Mouse (Mus musculus) limb, embryonic 15.5 days (tissue): Measurements from ENCODE around the gene Trim9. TPM values are rescaled to one million over a fixed set of nuclear protein-coding genes. Genes with fewer than 3 reads are reported as not detected.

ENCODE experiments used
- ATAC-seq: fragments of 200-750 bp; cut with Nextera tagmentation; 2 replicates; pipeline ENCODE4 v1.8.0; 2017; ENCODE audit warnings: low read depth, moderate TSS enrichment; ENCODE audit not compliant: insufficient number of reproducible peaks, low FRiP score, low TSS enrichment
- H3K27ac ChIP-seq: fragments of 300-500 bp; sonication (generic); 2 replicates; pipeline ENCODE4 v1.5.1; 2015; ENCODE audit warnings: moderate library complexity, mild to moderate bottlenecking, inconsistent platforms
- H3K27me3 ChIP-seq: fragments of 300-500 bp; sonication (generic); 2 replicates; pipeline ENCODE4 v1.6.1; 2015; ENCODE audit warnings: inconsistent platforms
- H3K36me3 ChIP-seq: fragments of 300-500 bp; sonication (generic); 2 replicates; pipeline ENCODE4 v1.6.1; 2015; ENCODE audit warnings: inconsistent platforms
- H3K4me1 ChIP-seq: fragments of 300-500 bp; sonication (generic); 2 replicates; pipeline ENCODE4 v1.6.1; 2015; ENCODE audit warnings: inconsistent platforms
- H3K4me2 ChIP-seq: fragments of 300-500 bp; sonication (generic); 2 replicates; pipeline ENCODE4 v1.6.1; 2015; ENCODE audit warnings: mild to moderate bottlenecking, inconsistent platforms
- H3K4me3 ChIP-seq: fragments of 300-500 bp; sonication (generic); 2 replicates; pipeline ENCODE4 v1.5.1; 2015; ENCODE audit warnings: mild to moderate bottlenecking, inconsistent platforms
- H3K9ac ChIP-seq: fragments of 300-500 bp; sonication (generic); 2 replicates; pipeline ENCODE4 v1.6.1; 2015; ENCODE audit warnings: inconsistent platforms
- H3K9me3 ChIP-seq: fragments of 300-500 bp; sonication (generic); 2 replicates; pipeline ENCODE4 v1.6.1; 2016; ENCODE audit warnings: inconsistent platforms
- WGBS: fragments of 180-500 bp; shearing (Covaris S2); methylation state at CpG from one replicate; pipeline ENCODE4 v1.1.7; 2015; 5-methylcytosine and 5-hydroxymethylcytosine counted together
- polyA plus RNA-seq: library from polyadenylated mRNA; unstranded; fragments of >200 nt; fragmentation: Nextera tagmentation; extraction: Ambion mirVana; gene quantifications from 2 replicates; pipeline ENCODE4 v1.2.1, GENCODE M21; 2015

Trim9 gene
- polyA plus RNA-seq, 1 experiment from 2014 or later: 0.73 TPM

DNA sequence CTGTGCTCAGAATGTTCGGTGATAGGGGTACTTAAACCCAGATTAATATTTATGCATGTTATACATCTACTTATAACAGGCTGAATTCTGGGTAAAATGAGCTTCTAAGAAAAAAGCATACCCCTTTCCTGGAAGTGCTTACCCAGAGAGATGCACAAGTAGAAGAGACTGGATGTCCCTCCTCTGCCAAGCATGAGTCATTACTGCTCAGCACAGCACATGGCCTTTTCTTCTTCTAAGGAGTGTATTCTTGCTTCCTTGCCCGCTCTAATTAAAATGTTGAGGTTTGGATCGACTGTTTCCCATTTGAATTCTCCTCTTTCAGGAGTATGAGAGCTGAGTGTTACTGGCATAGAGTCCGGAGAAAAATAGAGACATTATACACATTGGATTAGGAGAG, 3.1 kb upstream of the Trim9 start:
- Histone ChIP-seq H3K27ac (no peak overlapping the region), H3K9me3 (no peaks in the 10 kb centered on the region), H3K27me3 (peaks cover 32% of the 10 kb centered on the region), H3K36me3 (no peaks in the 10 kb centered on the region), H3K4me1 (peaks cover 23% of the 10 kb centered on the region), H3K4me3 (no peak overlapping the region), H3K9ac (no peak overlapping the region), H3K4me2 (no peak overlapping the region)
- 75% methylated on average over 4 of the region's 4 CpGs for WGBS
- ATAC-seq: no peak

DNA sequence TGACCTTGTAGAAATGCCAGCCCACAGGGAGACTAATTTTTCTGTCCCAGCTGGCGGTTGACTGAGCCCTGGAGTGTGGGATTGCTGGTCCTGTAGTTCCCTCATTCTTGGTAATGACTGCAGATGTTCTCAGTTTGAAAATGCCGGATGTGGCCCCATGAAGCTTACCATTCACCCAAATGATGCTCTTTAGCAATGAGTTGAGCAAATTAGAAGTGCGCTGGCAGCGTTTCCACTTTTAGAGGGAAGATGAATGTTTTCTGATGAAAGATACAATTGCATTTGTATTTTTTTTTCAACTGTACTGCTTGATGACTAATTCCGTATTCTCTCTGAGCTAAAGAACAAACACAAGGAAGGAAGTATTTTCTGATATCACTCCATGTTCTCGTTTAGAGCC, 2.4 kb upstream of the Trim9 start:
- no peak for ATAC-seq
- H3K4me1 ChIP-seq: peaks cover 23% of the 10 kb centered on the region
- H3K27ac ChIP-seq: no peak overlapping the region
- peaks cover 39% of the 10 kb centered on the region for H3K27me3 ChIP-seq
- no peak overlapping the region for H3K4me2 ChIP-seq
- 79% methylated on average over 6 of the region's 6 CpGs for WGBS
- no peaks in the 10 kb centered on the region for H3K36me3 ChIP-seq
- no peak overlapping the region for H3K9ac ChIP-seq
- no peaks in the 10 kb centered on the region for H3K9me3 ChIP-seq
- no peak overlapping the region for H3K4me3 ChIP-seq

DNA sequence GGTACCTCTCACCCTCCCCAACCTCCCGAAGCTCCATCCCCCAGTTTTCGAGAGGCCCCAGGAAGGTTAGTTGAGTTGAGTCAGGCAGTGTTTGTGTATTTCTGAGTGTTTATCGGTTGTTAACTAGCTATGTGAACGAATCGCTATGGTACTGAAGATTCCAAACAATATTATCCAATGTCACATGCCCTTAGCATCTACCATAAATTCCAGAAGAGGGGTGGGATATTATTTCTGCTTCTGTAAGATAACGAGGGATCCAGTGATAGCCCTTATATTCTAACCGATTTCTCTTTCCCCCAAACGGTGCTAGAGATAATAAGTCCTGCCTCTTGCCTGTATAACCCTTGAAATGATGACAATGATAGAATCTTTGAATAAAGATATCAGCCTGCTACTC, 612 bp upstream of the Trim9 start:
- Histone ChIP-seq H3K4me2 (peak overlapping the region; percentile 96), H3K4me3 (peak overlapping the region; percentile 62), H3K27ac (no peak overlapping the region), H3K36me3 (no peaks in the 10 kb centered on the region), H3K4me1 (peaks cover 23% of the 10 kb centered on the region), H3K9ac (no peak overlapping the region), H3K27me3 (peaks cover 47% of the 10 kb centered on the region), H3K9me3 (no peaks in the 10 kb centered on the region)
- ATAC-seq: no peak
- 15% methylated on average over 8 of the region's 8 CpGs for WGBS

DNA sequence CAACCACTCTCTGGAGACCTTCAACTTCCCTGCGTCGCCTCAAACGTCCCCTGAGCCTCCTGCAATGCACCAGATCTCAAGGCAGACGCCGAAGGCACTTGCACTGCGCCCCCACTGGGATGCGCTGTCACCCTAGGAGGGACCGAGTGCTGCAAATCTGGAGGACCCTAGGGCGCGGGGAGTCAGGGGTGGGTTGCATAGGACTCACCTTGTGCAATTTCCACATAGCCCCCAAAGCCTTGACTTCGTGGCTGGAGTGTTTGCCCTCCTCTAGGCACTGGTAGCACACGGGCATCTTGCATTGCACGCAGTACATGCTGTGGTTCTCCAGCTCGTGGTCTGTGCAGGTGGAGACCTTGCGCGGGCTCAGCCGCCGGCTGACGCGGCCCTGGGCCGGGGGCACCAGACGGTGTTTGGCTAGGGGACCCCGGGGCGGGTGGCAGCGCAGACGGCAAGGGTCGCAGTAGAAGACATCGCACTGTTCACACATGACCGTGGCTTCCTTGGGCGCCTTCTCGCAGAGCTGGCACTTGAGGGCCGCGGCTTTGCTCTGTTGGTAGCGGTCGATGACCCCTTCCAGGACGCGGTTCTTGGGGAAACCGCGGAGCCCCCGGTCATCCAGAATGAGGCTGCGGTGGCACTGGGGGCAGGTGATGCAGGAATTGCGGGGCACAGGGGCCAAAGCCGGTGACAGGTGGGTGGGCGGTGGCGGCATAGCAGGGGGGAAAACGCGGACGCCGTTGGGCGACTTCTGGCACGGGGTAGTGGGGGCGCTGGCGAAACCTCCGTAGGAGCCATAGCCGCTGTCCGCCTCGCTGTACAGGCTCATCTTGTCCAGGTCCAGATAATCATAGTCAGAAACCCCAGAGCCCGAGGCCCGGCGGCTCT, 1.0 kb downstream of the Trim9 start:
- ATAC-seq: no peak
- Histone ChIP-seq H3K9me3 (no peaks in the 10 kb centered on the region), H3K4me2 (peak overlapping the region; percentile 96), H3K27me3 (peaks cover 47% of the 10 kb centered on the region), H3K9ac (peak overlapping the region; percentile 37), H3K4me1 (peaks cover 23% of the 10 kb centered on the region), H3K36me3 (no peaks in the 10 kb centered on the region), H3K27ac (no peak overlapping the region), H3K4me3 (peak overlapping the region; percentile 62)
- WGBS: 1% methylated on average over 60 of the region's 60 CpGs

DNA sequence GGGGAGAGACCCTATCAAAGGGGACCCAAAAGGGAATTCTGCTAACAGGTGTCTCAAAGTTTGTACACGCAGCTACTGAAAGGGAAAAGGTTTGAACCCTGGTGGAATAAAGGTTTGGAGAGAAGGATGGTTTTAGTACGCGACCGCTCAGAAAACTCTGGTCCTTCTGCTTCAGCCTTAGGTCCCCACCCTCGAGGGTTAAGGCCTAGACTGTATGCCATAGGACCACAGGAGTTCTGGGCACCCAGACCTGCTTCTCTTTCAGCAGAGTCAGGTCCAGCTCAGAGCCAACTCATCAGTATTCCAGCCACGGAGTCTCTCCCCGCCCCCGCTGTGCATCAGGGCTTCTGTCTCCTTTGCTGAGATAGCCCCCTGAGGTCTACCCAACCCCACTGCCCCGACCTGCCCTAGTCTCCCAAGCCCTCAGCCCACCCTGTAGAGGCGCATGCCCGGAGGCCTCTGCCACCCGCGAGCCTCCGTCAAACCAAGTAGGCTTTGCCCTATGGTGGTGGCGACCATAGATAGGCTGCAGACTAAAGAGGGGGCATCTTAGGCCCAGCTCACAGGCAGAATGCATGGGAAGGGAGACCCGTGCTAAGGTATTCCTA, 1.8 kb downstream of the Trim9 start:
- Histone ChIP-seq H3K4me3 (peak overlapping the region; percentile 62), H3K9me3 (no peaks in the 10 kb centered on the region), H3K4me2 (peak overlapping the region; percentile 96), H3K27ac (no peak overlapping the region), H3K9ac (no peak overlapping the region), H3K4me1 (peaks cover 23% of the 10 kb centered on the region), H3K36me3 (no peaks in the 10 kb centered on the region), H3K27me3 (peaks cover 47% of the 10 kb centered on the region)
- no peak for ATAC-seq
- 32% methylated on average over 16 of the region's 16 CpGs for WGBS

DNA sequence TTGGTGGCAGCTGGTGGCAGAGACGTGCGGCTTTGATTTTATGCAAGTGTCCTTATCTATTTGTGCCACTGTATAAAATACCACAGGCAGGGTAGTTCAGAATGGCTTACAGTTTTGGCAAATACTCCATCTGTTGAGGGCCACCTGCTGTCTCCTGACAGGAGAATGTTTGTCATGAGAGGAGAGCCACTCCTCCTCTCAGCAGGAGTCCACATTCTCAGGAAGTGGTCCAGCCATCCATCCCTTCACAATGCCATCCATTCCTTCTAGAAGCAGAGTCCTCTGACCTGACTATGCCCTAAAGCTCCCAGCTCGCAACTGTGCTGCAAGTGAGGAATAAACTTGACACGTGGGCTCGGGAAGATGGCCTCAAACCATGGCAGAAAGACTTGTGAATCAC, 12.2 kb downstream of the Trim9 start:
- H3K9ac ChIP-seq: no peak overlapping the region
- no peaks in the 10 kb centered on the region for H3K36me3 ChIP-seq
- no peak overlapping the region for H3K27ac ChIP-seq
- H3K4me3 ChIP-seq: no peak overlapping the region
- H3K4me1 ChIP-seq: no peaks in the 10 kb centered on the region
- 59% methylated on average over 5 of the region's 5 CpGs for WGBS
- H3K27me3 ChIP-seq: no peaks in the 10 kb centered on the region
- H3K4me2 ChIP-seq: no peak overlapping the region
- no peak for ATAC-seq
- H3K9me3 ChIP-seq: no peaks in the 10 kb centered on the region

DNA sequence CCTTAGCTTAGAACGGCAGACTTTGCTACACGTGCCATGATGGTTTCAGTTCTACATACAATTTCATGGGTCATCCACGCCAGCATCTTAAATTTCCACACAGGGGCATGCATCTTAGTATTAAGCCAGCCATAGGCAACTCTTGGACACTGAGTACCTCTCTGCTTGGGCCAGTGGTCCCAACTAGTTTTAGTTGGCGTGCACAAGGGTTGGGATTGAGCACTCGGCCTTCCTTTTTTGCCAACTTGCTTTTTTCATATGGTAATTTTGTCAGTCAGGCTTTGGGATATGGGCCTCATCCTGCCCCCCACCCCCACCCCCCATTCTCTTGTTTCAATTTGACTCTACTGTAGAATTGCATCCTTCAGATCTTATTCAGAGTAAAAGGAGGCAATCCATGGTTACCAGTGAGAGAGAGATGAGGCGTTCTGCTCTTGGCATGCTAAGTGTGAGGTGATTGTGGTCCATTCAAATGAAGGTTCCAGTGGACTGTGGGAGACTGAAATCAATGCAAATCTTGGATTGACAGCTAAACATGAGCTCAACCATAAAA, 14.1 kb downstream of the Trim9 start:
- ATAC-seq: no peak
- no peak overlapping the region for H3K9ac ChIP-seq
- H3K9me3 ChIP-seq: no peaks in the 10 kb centered on the region
- 76% methylated on average over 6 of the region's 6 CpGs for WGBS
- H3K4me1 ChIP-seq: no peaks in the 10 kb centered on the region
- no peaks in the 10 kb centered on the region for H3K36me3 ChIP-seq
- no peak overlapping the region for H3K27ac ChIP-seq
- no peak overlapping the region for H3K4me2 ChIP-seq
- no peak overlapping the region for H3K4me3 ChIP-seq
- no peaks in the 10 kb centered on the region for H3K27me3 ChIP-seq

DNA sequence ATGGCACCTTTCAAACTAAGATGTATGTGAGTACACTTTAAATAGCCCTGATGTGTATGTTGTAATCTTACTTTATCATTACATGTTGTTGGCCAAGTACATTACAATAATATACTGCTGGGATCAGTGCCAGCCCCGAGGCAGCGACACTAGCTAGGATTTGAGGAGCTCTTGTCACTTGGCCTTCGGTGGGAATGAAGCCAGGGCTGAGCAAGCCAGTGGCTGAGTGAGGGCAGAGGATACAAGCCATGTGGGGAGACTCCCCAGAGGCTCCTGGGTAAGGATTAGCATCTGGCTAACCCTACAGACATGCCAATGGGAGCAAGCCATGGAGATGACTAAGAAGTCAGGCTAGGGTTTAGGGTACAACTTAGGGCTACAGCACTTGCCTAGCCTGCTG, 18.4 kb downstream of the Trim9 start:
- Histone ChIP-seq H3K9me3 (no peaks in the 10 kb centered on the region), H3K27me3 (no peaks in the 10 kb centered on the region), H3K4me1 (no peaks in the 10 kb centered on the region), H3K27ac (no peak overlapping the region), H3K36me3 (no peaks in the 10 kb centered on the region), H3K9ac (no peak overlapping the region), H3K4me3 (no peak overlapping the region), H3K4me2 (no peak overlapping the region)
- no peak for ATAC-seq
- WGBS: 72% methylated on average over 3 of the region's 3 CpGs

DNA sequence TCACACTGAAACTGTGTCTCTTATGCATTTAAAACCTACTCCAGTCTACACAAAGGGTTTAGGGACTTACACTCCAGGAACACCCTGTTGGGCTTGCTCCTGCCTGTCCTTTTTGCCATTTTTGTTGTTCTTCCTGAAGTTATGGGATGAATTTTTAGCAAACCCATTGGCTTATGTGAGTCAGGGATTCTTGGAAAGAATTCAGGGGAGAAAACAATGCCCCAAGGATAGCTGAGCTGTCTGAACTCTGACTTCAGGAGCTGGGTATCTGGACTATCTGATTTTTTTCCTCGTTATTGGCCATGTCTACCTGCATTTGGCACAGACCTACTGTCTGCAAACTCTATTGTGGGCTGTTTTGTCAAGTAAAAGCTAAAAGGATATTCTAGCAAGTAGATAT, 20.5 kb downstream of the Trim9 start:
- no peak overlapping the region for H3K27ac ChIP-seq
- H3K27me3 ChIP-seq: no peaks in the 10 kb centered on the region
- no peak overlapping the region for H3K4me2 ChIP-seq
- H3K9me3 ChIP-seq: no peaks in the 10 kb centered on the region
- WGBS: 61% methylated on average over 1 of the region's 1 CpGs
- no peak overlapping the region for H3K9ac ChIP-seq
- no peaks in the 10 kb centered on the region for H3K36me3 ChIP-seq
- no peak for ATAC-seq
- H3K4me3 ChIP-seq: no peak overlapping the region
- no peaks in the 10 kb centered on the region for H3K4me1 ChIP-seq

DNA sequence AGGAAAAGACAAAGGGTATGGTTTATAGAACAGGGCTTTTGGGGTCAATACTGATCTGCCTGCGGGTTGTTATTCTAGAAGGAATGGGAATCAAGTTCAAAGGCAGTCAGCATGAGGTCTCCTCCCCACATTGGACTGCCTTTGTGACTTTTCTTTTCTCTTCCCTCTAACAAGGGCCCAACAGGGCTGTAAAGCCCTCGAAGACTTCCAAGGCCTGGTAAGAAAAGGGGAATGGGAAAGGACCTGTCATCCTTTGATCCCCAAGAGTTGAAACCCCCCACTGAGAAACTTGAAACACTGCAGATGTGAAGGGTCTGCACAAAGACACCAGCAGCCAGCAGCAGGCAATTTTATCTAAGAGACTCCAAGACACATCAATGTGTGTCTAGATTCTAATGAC, 21.0 kb downstream of the Trim9 start:
- ATAC-seq: no peak
- Histone ChIP-seq H3K9me3 (no peaks in the 10 kb centered on the region), H3K4me1 (no peaks in the 10 kb centered on the region), H3K9ac (no peak overlapping the region), H3K27me3 (no peaks in the 10 kb centered on the region), H3K4me3 (no peak overlapping the region), H3K4me2 (no peak overlapping the region), H3K27ac (no peak overlapping the region), H3K36me3 (no peaks in the 10 kb centered on the region)
- WGBS: 40% methylated on average over 2 of the region's 2 CpGs

DNA sequence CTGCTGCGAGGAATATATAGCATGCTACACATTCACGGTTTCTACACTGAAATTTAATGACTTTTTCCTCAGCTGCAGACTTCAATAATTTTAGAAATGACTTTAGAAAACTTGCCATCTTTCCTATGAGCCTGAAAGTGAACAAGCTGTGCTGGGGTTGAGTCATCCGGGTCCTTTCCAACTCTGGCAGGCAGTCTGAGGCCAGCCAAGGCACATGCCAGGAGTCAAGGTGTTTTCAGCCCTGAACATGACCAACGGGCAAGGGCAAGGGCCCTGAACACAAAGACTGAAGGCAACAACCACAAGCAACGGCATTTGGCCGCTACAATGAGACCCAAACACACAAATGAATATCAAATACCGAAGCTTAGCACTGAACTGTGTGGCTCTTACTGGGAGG, 21.6 kb downstream of the Trim9 start:
- no peak overlapping the region for H3K9ac ChIP-seq
- ATAC-seq: no peak
- no peaks in the 10 kb centered on the region for H3K27me3 ChIP-seq
- no peaks in the 10 kb centered on the region for H3K36me3 ChIP-seq
- no peaks in the 10 kb centered on the region for H3K4me1 ChIP-seq
- 77% methylated on average over 7 of the region's 7 CpGs for WGBS
- H3K9me3 ChIP-seq: no peaks in the 10 kb centered on the region
- H3K4me2 ChIP-seq: no peak overlapping the region
- H3K27ac ChIP-seq: no peak overlapping the region
- H3K4me3 ChIP-seq: no peak overlapping the region

DNA sequence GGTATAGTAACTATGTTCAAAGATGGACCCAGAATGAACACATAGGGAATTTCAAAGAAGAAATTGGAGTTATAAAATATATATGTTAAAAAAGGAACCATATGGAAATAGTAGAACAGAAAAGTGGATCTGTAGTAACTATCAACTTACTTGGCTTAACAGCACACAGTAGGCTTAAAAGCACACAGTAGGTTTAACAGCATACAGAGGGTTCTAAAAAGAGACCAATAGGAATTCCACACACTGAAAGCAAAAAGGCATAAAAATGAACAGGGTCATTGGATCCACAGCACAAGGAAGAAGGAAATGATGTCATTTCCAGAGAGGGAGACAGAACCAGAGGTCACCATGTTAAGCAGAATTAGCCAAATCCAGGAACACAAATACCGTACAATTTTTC, 24.6 kb downstream of the Trim9 start:
- Histone ChIP-seq H3K27me3 (no peaks in the 10 kb centered on the region), H3K27ac (no peak overlapping the region), H3K36me3 (no peaks in the 10 kb centered on the region), H3K9me3 (no peaks in the 10 kb centered on the region), H3K4me3 (no peak overlapping the region), H3K4me1 (no peaks in the 10 kb centered on the region), H3K4me2 (no peak overlapping the region), H3K9ac (no peak overlapping the region)
- ATAC-seq: no peak
- WGBS: 67% methylated on average over 1 of the region's 1 CpGs
